Mouse (Mus musculus) neural tube, embryonic 15.5 days (tissue): ENCODE data around the gene 4930544G11Rik. TPM values are rescaled to one million over a fixed set of nuclear protein-coding genes. Genes with fewer than 3 reads are reported as not detected.
A peak's percentile ranks its signal among the peaks of the same experiment; 100 is the strongest.

ENCODE experiments used
- ATAC-seq: fragments of 200-750 bp; cut with Nextera tagmentation; 2 replicates; pipeline ENCODE4 v1.8.0; 2017; ENCODE audit warnings: mild to moderate bottlenecking, moderate TSS enrichment, moderate library complexity; ENCODE audit not compliant: low FRiP score
- H3K27ac ChIP-seq: fragments of 300-500 bp; sonication (generic); replicated peaks from 2 replicates; pipeline ENCODE4 v1.5.1; 2015; ENCODE audit warnings: mild to moderate bottlenecking, inconsistent platforms
- H3K27me3 ChIP-seq: fragments of 300-500 bp; sonication (generic); replicated peaks from 2 replicates; pipeline ENCODE4 v1.6.1; 2015; ENCODE audit warnings: inconsistent platforms
- H3K36me3 ChIP-seq: fragments of 300-500 bp; sonication (generic); 2 replicates; pipeline ENCODE4 v1.6.1; 2015; ENCODE audit warnings: inconsistent platforms
- H3K4me1 ChIP-seq: fragments of 300-500 bp; sonication (generic); 2 replicates; pipeline ENCODE4 v1.6.1; 2015; ENCODE audit warnings: inconsistent platforms
- H3K4me2 ChIP-seq: fragments of 300-500 bp; sonication (generic); 2 replicates; pipeline ENCODE4 v1.6.1; 2015; ENCODE audit warnings: inconsistent platforms, mild to moderate bottlenecking, moderate library complexity
- H3K4me3 ChIP-seq: fragments of 300-500 bp; sonication (generic); replicated peaks from 2 replicates; pipeline ENCODE4 v1.5.1; 2015; ENCODE audit warnings: mild to moderate bottlenecking, inconsistent platforms
- H3K9ac ChIP-seq: fragments of 300-500 bp; sonication (generic); replicated peaks from 2 replicates; pipeline ENCODE4 v1.6.1; 2015; ENCODE audit warnings: mild to moderate bottlenecking, inconsistent platforms
- H3K9me3 ChIP-seq: fragments of 300-500 bp; sonication (generic); replicated peaks from 2 replicates; pipeline ENCODE4 v1.6.1; 2016; ENCODE audit warnings: inconsistent platforms
- WGBS: fragments of 180-500 bp; shearing (Covaris S2); methylation state at CpG from one replicate; pipeline ENCODE4 v1.1.7; 2015; ENCODE audit warnings: mixed read lengths; 5-methylcytosine and 5-hydroxymethylcytosine counted together
- polyA plus RNA-seq: library from polyadenylated mRNA; unstranded; fragments of >200 nt; fragmentation: Nextera tagmentation; extraction: Ambion mirVana; gene quantifications from 2 replicates; pipeline ENCODE4 v1.2.1, GENCODE M21; 2015

The 4930544G11Rik gene
- polyA plus RNA-seq: not detected in 2 replicates

DNA sequence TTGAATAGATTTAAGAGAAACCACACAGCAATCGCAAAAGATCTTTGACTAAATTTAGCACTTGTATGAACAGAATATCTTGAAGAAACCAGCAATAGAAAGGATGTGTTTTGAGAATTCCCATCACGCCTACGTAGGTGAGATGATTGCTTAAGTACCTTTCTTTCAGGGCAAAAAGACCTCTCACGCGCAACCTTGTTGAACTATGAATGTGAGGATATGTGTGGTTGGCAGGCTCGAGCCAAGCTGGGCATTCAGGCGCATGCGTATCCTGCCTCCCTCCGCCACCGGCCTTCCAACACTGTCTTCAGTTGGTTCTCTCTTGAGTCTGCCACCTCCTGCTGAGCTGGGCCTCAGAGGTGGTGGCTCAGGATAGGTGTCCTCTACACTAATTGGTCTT is at the start of gene 4930544G11Rik:
Gene 4930544G11Rik, plus strand, starts transcription at position 301 of the 400 bp plus-strand sequence.
- ATAC-seq: no peak
- Histone ChIP-seq H3K4me3 (no peak within 1 kb of the TSS), H3K4me1 (no peaks in the 10 kb centered on the region)

GRCm38 (mm10) chr6:65906657-65907182 is 45.7 kb upstream of the 4930544G11Rik start:
- no peak for ATAC-seq
- Histone ChIP-seq H3K9ac (no peak overlapping the region), H3K9me3 (no peaks in the 10 kb centered on the region), H3K4me1 (no peaks in the 10 kb centered on the region), H3K4me2 (no peak overlapping the region), H3K27me3 (no peaks in the 10 kb centered on the region), H3K36me3 (no peaks in the 10 kb centered on the region), H3K27ac (no peak overlapping the region), H3K4me3 (no peak overlapping the region)
- 92% methylated on average over 2 of the region's 2 CpGs for WGBS

More for the DNA sequence above, at the start of gene 4930544G11Rik:
- Histone ChIP-seq H3K4me2 (no peak within 1 kb of the TSS), H3K9ac (no peak within 1 kb of the TSS), H3K9me3 (no peaks in the 10 kb centered on the region), H3K27me3 (no peaks in the 10 kb centered on the region), H3K36me3 (no peaks in the 10 kb centered on the region), H3K27ac (no peak within 1 kb of the TSS)
- 98% methylated on average over 10 of the region's 10 CpGs for WGBS

DNA sequence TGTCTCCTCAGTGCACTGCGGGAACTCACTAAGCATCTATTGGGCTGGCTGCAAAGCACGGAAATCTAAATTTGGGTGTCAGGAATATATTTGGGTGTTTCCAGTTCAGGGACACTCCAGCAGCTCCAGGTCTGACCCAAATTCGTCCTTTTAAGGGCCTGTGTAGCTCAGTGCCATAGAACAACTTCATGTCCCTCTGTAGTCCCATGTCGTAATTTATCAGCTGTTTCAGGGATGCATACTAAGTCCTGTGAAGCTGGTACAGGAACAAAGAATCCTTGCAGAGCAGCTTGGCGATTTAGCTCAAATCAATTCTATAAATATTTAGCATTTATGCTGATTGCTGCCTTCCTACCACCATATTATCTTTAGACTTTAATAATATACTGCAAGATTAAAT is 37.0 kb upstream of the 4930544G11Rik start:
- Histone ChIP-seq H3K9me3 (no peaks in the 10 kb centered on the region), H3K27ac (no peak overlapping the region), H3K27me3 (no peaks in the 10 kb centered on the region; the same call in 1 of the 2 replicates), H3K4me3 (no peak overlapping the region), H3K4me2 (no peak overlapping the region), H3K4me1 (no peaks in the 10 kb centered on the region), H3K36me3 (no peaks in the 10 kb centered on the region), H3K9ac (no peak overlapping the region)
- peak; percentile 35; the same call in 1 of the 2 replicates for ATAC-seq
- WGBS: 48% methylated on average over 5 of the region's 5 CpGs

GRCm38 (mm10) chr6:65921703-65922102 is 30.7 kb upstream of the 4930544G11Rik start:
- Histone ChIP-seq H3K4me3 (no peak overlapping the region), H3K4me2 (no peak overlapping the region), H3K27me3 (peaks cover 3% of the 10 kb centered on the region; the same call in 1 of the 2 replicates), H3K27ac (no peak overlapping the region), H3K36me3 (no peaks in the 10 kb centered on the region), H3K9ac (no peak overlapping the region), H3K9me3 (no peaks in the 10 kb centered on the region), H3K4me1 (0 out of 2 replicates have a peak, but pooled peaks cover 2% of the 10 kb centered on the region)
- 94% methylated on average over 3 of the region's 3 CpGs for WGBS
- no peak for ATAC-seq

DNA sequence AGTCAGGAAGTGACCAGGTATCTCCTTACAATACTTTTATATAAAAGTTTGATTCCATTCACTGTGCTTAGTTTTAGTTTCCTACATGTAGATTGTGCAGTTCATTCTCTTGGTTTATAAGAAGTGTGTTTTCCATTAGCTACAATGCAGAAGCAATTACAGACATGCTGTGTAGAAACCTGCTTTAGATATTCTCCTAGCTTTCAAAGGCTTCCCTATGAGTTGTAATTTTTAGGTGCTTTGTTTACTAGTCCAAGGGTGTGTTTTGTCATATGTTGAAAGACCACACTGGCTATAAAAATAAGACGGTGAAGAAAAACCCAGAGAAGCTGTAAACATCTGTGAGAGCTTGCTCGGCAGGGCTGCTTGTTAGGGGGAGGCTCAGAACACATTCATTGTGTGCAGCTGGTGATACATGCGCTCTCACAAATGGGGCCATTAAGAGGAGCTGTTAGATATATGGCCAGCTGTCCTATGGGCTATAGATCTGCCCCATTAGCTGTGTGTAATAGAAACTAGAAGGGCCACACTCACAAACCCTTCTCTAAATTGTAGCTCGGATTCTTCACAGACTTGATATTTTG is 28.8 kb upstream of the 4930544G11Rik start:
- no peak overlapping the region for H3K4me3 ChIP-seq
- no peaks in the 10 kb centered on the region for H3K36me3 ChIP-seq
- H3K27ac ChIP-seq: no peak overlapping the region
- WGBS: 9% methylated on average over 4 of the region's 4 CpGs
- H3K9ac ChIP-seq: no peak overlapping the region
- H3K9me3 ChIP-seq: no peaks in the 10 kb centered on the region
- peaks cover 3% of the 10 kb centered on the region; the same call in 1 of the 2 replicates for H3K27me3 ChIP-seq
- H3K4me1 ChIP-seq: 0 out of 2 replicates have a peak, but pooled peaks cover 2% of the 10 kb centered on the region
- ATAC-seq: no peak
- no peak overlapping the region for H3K4me2 ChIP-seq

DNA sequence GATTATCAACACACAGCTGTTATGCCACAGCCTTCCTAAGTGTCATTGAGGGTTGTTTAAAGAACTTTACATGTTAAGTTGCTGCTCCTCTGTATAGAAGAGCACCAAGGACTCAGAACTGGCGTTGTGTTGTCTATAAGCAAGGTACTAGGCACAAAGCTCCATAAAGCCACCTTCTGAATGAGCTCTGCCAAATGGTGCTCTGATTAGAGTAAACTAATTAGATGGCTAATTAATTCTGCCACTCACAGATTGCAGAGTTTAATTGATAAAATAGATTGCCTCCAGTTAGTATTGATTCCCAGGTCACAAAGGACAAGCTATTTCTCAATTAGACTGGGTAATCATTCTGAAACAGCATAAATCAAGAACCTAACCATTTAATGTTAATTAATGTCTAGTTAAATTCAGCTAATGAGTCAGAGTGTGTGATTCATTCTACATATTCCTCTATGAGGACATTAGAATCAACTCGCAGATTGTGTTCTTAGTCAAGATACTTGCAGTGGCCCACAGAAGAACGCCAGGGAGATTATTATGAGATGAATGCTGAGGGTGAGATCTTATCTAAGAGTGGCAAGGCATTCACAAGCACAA is 26.6 kb upstream of the 4930544G11Rik start:
- ATAC-seq: no peak
- H3K9me3 ChIP-seq: no peaks in the 10 kb centered on the region
- H3K4me1 ChIP-seq: 0 out of 2 replicates have a peak, but pooled peaks cover 2% of the 10 kb centered on the region
- no peaks in the 10 kb centered on the region for H3K36me3 ChIP-seq
- no peak overlapping the region for H3K4me3 ChIP-seq
- WGBS: 55% methylated on average over 3 of the region's 3 CpGs
- H3K27ac ChIP-seq: no peak overlapping the region
- no peak overlapping the region for H3K4me2 ChIP-seq
- 0 out of 2 replicates have a peak, but pooled peaks cover 1% of the 10 kb centered on the region for H3K27me3 ChIP-seq
- H3K9ac ChIP-seq: no peak overlapping the region

GRCm38 (mm10) chr6:65930523-65930922 is 21.9 kb upstream of the 4930544G11Rik start:
- H3K4me3 ChIP-seq: no peak overlapping the region
- H3K27me3 ChIP-seq: no peaks in the 10 kb centered on the region
- H3K27ac ChIP-seq: no peak overlapping the region
- H3K9ac ChIP-seq: no peak overlapping the region
- H3K4me2 ChIP-seq: no peak overlapping the region
- no peak for ATAC-seq
- H3K9me3 ChIP-seq: no peaks in the 10 kb centered on the region
- 81% methylated on average over 1 of the region's 1 CpGs for WGBS
- no peaks in the 10 kb centered on the region for H3K36me3 ChIP-seq
- H3K4me1 ChIP-seq: peaks cover 11% of the 10 kb centered on the region; the same call in 1 of the 2 replicates

GRCm38 (mm10) chr6:65932776-65933175 is 19.6 kb upstream of the 4930544G11Rik start:
- Histone ChIP-seq H3K27ac (no peak overlapping the region), H3K27me3 (no peaks in the 10 kb centered on the region), H3K4me3 (no peak overlapping the region), H3K4me2 (no peak overlapping the region), H3K9me3 (no peaks in the 10 kb centered on the region), H3K4me1 (peaks cover 11% of the 10 kb centered on the region; the same call in 1 of the 2 replicates), H3K36me3 (no peaks in the 10 kb centered on the region), H3K9ac (no peak overlapping the region)
- ATAC-seq: no peak
- 16% methylated on average over 1 of the region's 1 CpGs for WGBS

- Histone ChIP-seq H3K4me2 (no peak overlapping the region), H3K27ac (no peak overlapping the region), H3K9ac (no peak overlapping the region), H3K4me3 (no peak overlapping the region), H3K36me3 (no peaks in the 10 kb centered on the region), H3K4me1 (peaks cover 11% of the 10 kb centered on the region; the same call in 1 of the 2 replicates), H3K27me3 (no peaks in the 10 kb centered on the region), H3K9me3 (no peaks in the 10 kb centered on the region)
- WGBS: 10% methylated on average over 4 of the region's 4 CpGs
- ATAC-seq: peak; percentile 58
Measured at GRCm38 (mm10) chr6:65933177-65933576, 19.2 kb upstream of the 4930544G11Rik start.

DNA sequence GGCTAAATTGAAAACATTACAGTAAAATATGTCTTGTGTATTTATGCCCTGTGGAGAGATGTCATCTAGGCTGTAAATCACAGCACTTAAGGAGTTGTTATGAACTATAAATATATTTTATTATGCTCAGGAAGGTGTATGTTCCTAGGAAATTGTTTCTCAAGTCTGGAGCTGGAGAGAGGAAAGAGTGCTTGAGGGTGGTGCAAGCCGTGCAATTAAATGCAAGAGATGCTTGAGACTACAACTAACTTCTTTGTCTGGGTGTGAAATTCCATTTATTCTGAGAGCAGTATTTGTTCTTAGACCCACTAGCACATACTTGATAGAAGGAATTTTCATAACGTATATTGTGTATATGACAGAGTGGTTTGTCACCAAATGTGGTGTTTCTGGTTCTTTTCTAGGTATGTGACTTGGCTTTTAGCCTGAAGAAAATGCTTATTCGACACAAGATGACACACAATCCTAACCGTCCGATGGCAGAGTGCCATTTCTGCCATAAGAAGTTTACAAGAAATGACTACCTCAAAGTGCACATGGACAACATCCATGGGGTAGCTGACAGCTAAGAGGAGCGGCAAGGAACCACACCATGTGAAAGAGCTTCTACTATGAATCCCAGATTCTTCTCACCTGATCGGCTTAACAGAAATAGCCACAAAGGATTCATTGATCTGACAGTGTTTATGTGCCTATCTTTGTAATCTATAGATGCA is 16.7 kb upstream of the 4930544G11Rik start:
- Histone ChIP-seq H3K27me3 (no peaks in the 10 kb centered on the region), H3K4me2 (no peak overlapping the region), H3K4me1 (peaks cover 11% of the 10 kb centered on the region; the same call in 1 of the 2 replicates), H3K27ac (no peak overlapping the region), H3K36me3 (no peaks in the 10 kb centered on the region), H3K9ac (no peak overlapping the region), H3K9me3 (no peaks in the 10 kb centered on the region), H3K4me3 (no peak overlapping the region)
- no peak for ATAC-seq
- 83% methylated on average over 7 of the region's 7 CpGs for WGBS

DNA sequence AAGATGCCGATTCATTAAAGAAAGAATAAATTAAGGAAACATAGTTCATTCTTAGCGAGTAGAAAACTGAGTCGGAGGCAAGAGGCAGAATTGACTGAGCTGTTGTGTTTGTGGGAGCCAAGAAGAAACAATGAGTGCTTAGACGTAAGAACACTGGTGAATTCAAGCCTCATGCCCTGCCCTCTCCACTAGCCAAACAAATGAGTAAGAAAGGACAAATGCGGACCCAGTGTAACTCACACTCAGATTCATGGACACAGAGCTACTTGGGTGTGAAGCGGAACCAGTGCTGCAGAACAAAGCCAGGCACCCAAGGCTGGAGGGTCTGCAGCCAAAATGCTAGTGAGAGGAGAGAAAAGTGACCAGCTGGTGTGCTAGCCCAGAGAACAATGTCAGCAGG is 1.9 kb upstream of the 4930544G11Rik start:
- H3K9me3 ChIP-seq: no peaks in the 10 kb centered on the region
- H3K4me3 ChIP-seq: no peak overlapping the region
- H3K27me3 ChIP-seq: no peaks in the 10 kb centered on the region
- WGBS: 69% methylated on average over 6 of the region's 6 CpGs
- H3K9ac ChIP-seq: no peak overlapping the region
- H3K36me3 ChIP-seq: no peaks in the 10 kb centered on the region
- no peak overlapping the region for H3K4me2 ChIP-seq
- ATAC-seq: no peak
- no peaks in the 10 kb centered on the region for H3K4me1 ChIP-seq
- no peak overlapping the region for H3K27ac ChIP-seq
